Mouse (Mus musculus) testis, adult 2 months (tissue): ENCODE results near the gene Scel.

ENCODE experiments used
- CTCF ChIP-seq: fragments of 200-500 bp; IDR thresholded peaks from 2 replicates; pipeline ENCODE4 v1.5.1; 2012; ENCODE audit warnings: low read depth, mild to moderate bottlenecking, inconsistent platforms, low read length, moderate library complexity; ENCODE audit not compliant: control insufficient read depth, insufficient read depth, insufficient replicate concordance
- POLR2A ChIP-seq: fragments of 200-500 bp; IDR thresholded peaks from 2 replicates; pipeline ENCODE4 v1.6.1; 2012; ENCODE audit warnings: low read depth, mild to moderate bottlenecking, inconsistent platforms, low read length, moderate library complexity; ENCODE audit not compliant: control insufficient read depth

- TF ChIP-seq CTCF (no peak), POLR2A (no peak)
Observed at GRCm38 (mm10) chr14:103537355-103538056, 24.4 kb downstream of the Scel start.
